Comparison of ENCODE assay signal across 7 mouse cellular contexts in the genomic region with DNA sequence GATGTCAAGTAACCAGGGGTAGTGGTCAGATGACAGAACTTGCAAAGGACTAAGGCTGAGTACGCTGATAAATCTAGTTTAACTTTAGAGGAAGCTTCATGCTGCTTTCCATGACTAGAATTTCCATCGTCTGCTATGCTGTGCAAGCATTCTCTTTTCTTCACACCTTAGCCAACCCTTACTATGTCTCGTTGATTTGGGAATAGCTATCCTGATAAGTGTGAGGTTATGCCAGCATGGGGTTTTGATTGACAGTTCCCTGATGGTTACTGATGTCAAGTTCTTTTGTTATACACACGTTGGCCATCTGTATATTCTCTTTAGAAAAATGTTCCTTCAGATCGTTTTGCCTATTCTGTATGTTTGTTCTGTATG. TPM values are rescaled to one million over a fixed set of nuclear protein-coding genes. Genes with fewer than 3 reads are reported as not detected.
DNase-seq lines count a peak whose midpoint lies in the region; ATAC-seq and TF ChIP-seq lines count a peak whose summit lies in the region.

No protein-coding gene starts in this region.

- peak; percentile 35; the same call in 1 of the 2 replicates for ATAC-seq in forebrain, embryonic 14.5 days
- ATAC-seq in limb, embryonic 13.5 days (ENCODE audit: low FRiP score, low read depth), result peak; percentile 10; the same call in 1 of the 2 replicates

- TF ChIP-seq CTCF in left cerebral cortex, adult 2 months (IDR thresholded peaks at IDR 0.05), result no peak
- no peak for TF ChIP-seq CTCF in olfactory bulb, adult 2 months (IDR thresholded peaks at IDR 0.05; ENCODE audit: insufficient read depth, low read depth, low read length)

- DNase-seq in left cerebral cortex, adult 2 months (ENCODE audit: extremely low spot score in 1 of 2, low spot score in 2 of 2), result no peak
- no peak for DNase-seq in left cerebral cortex, adult 8-10 months (ENCODE audit: low spot score in 2 of 2)
- no peak for DNase-seq in forebrain, embryonic 14.5 days (ENCODE audit: low spot score)
- DNase-seq in left cerebral cortex, adult 18-20 months (ENCODE audit: low spot score in 2 of 2), result no peak
- DNase-seq in right cerebral cortex, postnatal 25 days, result no peak

- intact Hi-C loops in left cerebral cortex, adult 2 months (cut with DNase I), result loop anchor here (1.0 to 10.0 kb wide), 5 partner anchors 150 to 734 kb away; a partner anchor contains a TSS

- H3K27me3 ChIP-seq in forebrain, embryonic 14.5 days (replicated peaks; ENCODE audit: control insufficient read depth, insufficient read depth, low read length), result no peaks in the 10 kb centered on the region
- no peaks in the 10 kb centered on the region for H3K27me3 ChIP-seq in limb, embryonic 13.5 days

- no peak overlapping the region; the same call in 1 of the 2 replicates for H3K9ac ChIP-seq in forebrain, embryonic 14.5 days (ENCODE audit: low read length)
- H3K9ac ChIP-seq in limb, embryonic 13.5 days, result no peak overlapping the region

- TF ChIP-seq POLR2A in olfactory bulb, adult 2 months (IDR thresholded peaks at IDR 0.05; ENCODE audit: insufficient read depth, low read depth, low read length), result no peak

- no peak overlapping the region for H3K27ac ChIP-seq in left cerebral cortex, adult 2 months
- no peak overlapping the region for H3K27ac ChIP-seq in forebrain, embryonic 14.5 days (ENCODE audit: low read depth, low read length)
- H3K27ac ChIP-seq in limb, embryonic 13.5 days, result no peak overlapping the region
- no peak overlapping the region for H3K27ac ChIP-seq in olfactory bulb, adult 2 months (ENCODE audit: insufficient read depth, low read depth, low read length)

- 0 out of 2 replicates have a peak, but pooled peaks cover 2% of the 10 kb centered on the region for H3K4me1 ChIP-seq in forebrain, embryonic 14.5 days (ENCODE audit: control insufficient read depth, insufficient read depth, low read length)
- H3K4me1 ChIP-seq in limb, embryonic 13.5 days, result peaks cover 9% of the 10 kb centered on the region
- peaks cover 9% of the 10 kb centered on the region for H3K4me1 ChIP-seq in olfactory bulb, adult 2 months (ENCODE audit: control insufficient read depth, insufficient read depth, low read length)

- 35% methylated on average over 5 of the region's 5 CpGs for WGBS in forebrain, embryonic 14.5 days
- 42% methylated on average over 5 of the region's 5 CpGs for WGBS in limb, embryonic 13.5 days
- 36% methylated on average over 5 of the region's 5 CpGs for WGBS in olfactory bulb, adult 2 months

- no peaks in the 10 kb centered on the region for H3K36me3 ChIP-seq in forebrain, embryonic 14.5 days (ENCODE audit: control insufficient read depth, insufficient read depth, low read length)
- H3K36me3 ChIP-seq in limb, embryonic 13.5 days, result no peaks in the 10 kb centered on the region

- H3K4me2 ChIP-seq in forebrain, embryonic 14.5 days (ENCODE audit: low read length), result peak overlapping the region; percentile 99
- H3K4me2 ChIP-seq in limb, embryonic 13.5 days (replicated peaks), result peak overlapping the region; percentile 84

- H3K4me3 ChIP-seq in left cerebral cortex, adult 2 months, result peak overlapping the region; percentile 71; the same call in 1 of the 2 replicates
- H3K4me3 ChIP-seq in forebrain, embryonic 14.5 days (ENCODE audit: low read depth, low read length), result peak overlapping the region; percentile 58
- peak overlapping the region; percentile 72 for H3K4me3 ChIP-seq in limb, embryonic 13.5 days
- peak overlapping the region; percentile 67 for H3K4me3 ChIP-seq in olfactory bulb, adult 2 months (ENCODE audit: insufficient read depth, low read depth, low read length)

- H3K9me3 ChIP-seq in forebrain, embryonic 14.5 days (replicated peaks; ENCODE audit: control insufficient read depth, low read length), result no peaks in the 10 kb centered on the region
- no peaks in the 10 kb centered on the region for H3K9me3 ChIP-seq in limb, embryonic 13.5 days

RNA-seq across cellular contexts. Expression of a gene that starts 0.3 kb away (rescaled TPM):
- total RNA-seq in left cerebral cortex, adult 2 months (2021), result 1 to 10 TPM; 1.6 to 2.2 TPM
- 1 to 10 TPM; 2.2 to 3.1 (median 2.8) TPM for total RNA-seq in left cerebral cortex, adult 8-10 months (2022)
- 4.9 and 5.3 TPM in 2 replicates for polyA plus RNA-seq in forebrain, embryonic 14.5 days (2014; fragmentation: Nextera tagmentation; extraction: Ambion mirVana)
- 36.3 and 38.1 TPM in 2 replicates for polyA plus RNA-seq in limb, embryonic 13.5 days (2015; fragmentation: Nextera tagmentation; extraction: Ambion mirVana)
- not detected in 2 replicates for polyA plus RNA-seq in olfactory bulb, adult 2 months (2012; ENCODE audit: insufficient read depth, insufficient read length, low replicate concordance, missing spikeins)
- total RNA-seq in left cerebral cortex, adult 18-20 months (2021), result 1 to 10 TPM; 2.1 to 2.2 TPM
